Mouse (Mus musculus): ENCODE measurements around the gene Lax1.

- TF ChIP-seq GATA1 (IDR thresholded peaks at IDR 0.05; ENCODE audit: low read length), result no peak
- TF ChIP-seq TAL1 (IDR thresholded peaks at IDR 0.05; ENCODE audit: low read length), result no peak
Measured at GRCm38 (mm10) chr1:133667721-133668120, 22.2 kb downstream of the Lax1 start.
